Mouse (Mus musculus) layer of hippocampus, adult 18-20 months (tissue): ENCODE measurements around the gene Vwa3a. TPM values are rescaled to one million over a fixed set of nuclear protein-coding genes. Genes with fewer than 3 reads are reported as not detected.

Experiments used
- DNase-seq, 2 experiments: peaks; one replicate each; pipeline ENCODE4 v3.0.0; 2022; ENCODE audit warnings: low spot score in 2 of 2
- total RNA-seq, 2 experiments: library from RNA; stranded (reverse); gene quantifications; 2 replicates each; pipeline ENCODE4 v1.2.3; 2021

Vwa3a gene
- total RNA-seq, 2 experiments from 2014 or later: 15.9 to 16.5 TPM

DNA sequence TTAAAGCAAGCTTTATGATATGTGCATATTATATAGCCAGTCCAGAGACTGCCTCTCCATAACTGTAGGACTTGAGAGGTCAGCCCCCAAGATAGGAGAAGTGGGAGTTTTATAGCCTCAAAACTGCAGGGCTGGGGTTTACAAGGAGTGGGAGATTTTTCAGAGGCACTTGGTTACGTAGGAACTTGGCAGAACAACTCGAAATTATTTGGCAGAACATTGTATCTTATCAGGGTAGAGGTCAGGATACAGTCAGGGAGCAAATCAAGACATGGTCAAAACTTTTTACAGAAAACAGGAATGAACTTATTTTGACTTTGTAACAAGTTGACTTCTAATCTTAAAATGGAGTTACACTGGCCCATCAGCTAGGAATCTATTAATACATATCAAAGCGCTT is 6.9 kb downstream of the Vwa3a start:
- no peak for DNase-seq

DNA sequence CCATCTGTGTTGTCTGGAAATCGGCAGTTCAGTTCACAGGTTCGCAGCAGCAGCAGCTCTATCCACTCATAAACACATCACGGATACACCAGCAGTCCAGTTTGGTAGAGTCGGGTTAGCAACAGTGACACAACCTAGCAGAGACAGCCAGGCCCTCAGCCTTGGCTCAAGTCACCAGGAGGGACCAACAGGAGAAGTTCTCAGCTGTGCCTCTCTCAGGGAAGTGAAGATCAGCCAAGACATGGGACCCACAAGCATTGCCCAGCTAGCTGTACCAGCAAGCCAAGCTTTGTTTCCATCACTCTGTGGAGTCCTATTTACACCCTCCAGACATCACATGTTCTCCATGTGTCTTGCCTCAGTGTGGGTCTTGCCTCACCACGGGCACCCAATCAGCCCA is 7.7 kb downstream of the Vwa3a start:
- DNase-seq: no peak

DNA sequence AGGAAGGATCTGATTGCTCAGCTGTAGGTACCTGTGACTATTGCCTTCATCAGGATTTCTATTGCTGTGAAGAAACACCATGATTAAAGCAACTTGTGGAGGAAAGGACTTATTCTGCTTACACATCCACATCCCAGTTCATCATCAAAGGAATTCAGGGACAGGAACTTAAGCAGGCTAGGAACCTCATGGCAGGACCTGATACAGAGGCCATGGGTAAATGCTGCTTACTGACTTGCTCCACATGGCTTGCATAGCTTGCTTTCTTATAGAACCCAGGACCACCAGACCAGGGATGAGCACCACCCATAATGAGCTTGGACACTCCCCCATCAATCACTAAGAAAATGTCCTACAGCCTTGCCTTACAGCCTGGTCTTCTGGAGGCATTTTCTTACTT is 9.4 kb downstream of the Vwa3a start:
- DNase-seq: no peak

DNA sequence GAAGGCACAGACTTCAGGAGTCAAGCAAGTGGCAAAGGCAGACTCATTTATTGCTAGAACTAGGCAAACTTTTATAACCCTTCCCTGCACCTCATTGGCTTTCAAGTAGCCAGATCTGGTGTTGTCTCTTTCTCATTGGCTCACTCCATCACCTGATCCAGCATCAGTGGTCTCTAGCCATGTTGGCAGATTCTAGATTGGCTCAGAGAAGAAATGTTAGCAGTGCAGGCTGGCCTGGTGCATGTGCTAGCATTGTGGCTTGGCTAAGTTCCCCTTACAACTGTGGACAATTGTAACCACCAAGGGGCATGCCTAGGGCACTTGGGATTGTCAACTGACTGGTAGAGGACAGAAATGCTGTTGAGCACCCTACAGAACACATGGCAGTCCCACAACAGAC is 12.2 kb downstream of the Vwa3a start:
- no peak for DNase-seq

DNA sequence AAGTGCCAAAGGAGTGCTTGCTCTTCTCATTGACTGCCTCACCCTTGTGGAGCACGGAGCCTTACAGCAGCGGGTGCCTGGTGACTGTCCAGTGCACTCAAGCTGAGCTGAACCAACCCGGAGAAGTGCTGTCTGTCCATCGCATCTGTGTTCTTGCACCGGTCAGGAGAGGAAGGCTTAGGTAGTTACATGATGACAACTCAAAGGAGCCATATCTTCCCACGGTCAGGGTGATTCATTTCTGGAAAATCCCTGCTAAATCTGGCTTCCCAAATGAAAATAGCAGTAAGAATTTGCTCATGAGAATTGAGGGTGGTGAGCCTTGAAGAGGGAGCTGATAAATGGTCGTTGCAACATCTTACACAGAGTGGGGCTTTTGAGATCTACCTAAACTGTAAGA is 12.8 kb downstream of the Vwa3a start:
- no peak for DNase-seq

DNA sequence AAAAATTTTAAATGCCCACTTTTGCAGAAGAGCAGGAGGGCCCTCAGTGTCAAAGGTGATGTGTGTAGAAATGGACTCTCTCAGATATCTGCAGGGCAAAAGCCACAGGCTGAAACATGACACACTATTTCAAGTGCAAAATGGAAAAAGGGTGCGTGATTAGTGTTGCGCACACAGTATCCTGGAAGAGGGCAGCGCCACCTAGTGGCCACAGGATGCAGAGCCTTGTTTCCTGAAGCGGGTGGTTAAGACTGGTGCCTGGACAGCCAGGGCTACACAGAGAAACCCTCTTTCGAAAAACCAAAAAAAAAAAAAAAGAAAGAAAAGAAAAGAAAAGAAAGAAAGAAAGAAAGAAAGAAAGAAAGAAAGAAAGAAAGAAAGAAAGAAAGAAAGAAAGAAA is 15.6 kb downstream of the Vwa3a start:
- peak; percentile 42 to 85 for DNase-seq

DNA sequence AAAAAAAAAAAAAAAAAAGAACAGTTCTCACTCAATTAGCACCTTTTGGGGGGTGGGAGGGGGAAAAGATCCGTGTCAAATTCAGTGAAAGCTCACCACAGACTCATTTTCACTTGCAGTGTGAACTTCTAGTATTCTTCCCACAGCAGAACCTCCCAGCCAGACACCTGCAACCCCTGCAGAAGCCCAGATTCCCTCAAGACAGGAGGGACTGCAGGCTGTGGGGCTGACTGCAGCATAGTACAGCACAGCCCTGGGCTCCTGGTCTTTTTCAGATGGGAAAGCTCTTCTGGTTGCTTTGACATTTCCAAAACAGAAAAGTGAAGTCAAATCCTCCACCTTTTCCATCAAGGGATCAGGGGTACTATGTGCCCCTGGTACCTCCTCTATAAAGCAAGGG is 28.3 kb downstream of the Vwa3a start:
- DNase-seq: no peak

DNA sequence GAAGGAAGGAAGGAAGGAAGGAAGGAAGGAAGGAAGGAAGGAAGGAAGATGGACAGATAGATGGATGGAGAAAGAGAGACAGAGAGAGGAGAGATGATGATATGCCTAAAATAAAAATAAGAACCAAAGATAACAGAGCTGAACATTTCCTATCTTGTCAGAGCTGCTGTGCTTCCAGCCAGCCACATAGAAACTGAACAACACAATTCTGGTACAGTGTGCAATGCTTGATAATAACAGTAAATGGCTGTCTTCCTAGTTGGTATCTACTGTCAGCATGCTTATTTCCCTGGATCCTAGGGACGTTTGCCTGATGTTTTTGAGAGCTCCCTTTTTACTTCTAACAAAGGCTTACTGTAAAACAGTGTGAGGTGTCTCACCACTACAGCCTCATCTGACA is 32.3 kb downstream of the Vwa3a start:
- DNase-seq: no peak

DNA sequence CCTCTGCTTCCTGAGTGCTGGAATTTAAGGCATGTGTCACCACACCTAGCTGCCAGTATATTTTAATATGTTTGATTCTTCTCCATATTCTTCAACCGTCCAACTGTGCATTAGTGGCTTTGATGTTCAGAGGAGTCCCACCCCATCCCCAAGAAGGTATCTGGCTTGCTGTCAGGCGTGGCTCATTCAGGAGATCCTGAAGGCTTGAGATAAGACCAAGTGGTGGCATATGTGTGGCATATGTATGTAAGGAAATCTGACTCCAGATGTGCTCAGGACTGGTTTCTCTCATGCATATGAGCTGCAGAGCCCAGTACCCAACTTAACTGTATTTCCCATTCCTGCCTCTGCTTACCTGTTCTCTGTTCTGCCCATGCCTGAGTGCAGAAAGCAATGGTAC is 38.9 kb downstream of the Vwa3a start:
- no peak for DNase-seq

DNA sequence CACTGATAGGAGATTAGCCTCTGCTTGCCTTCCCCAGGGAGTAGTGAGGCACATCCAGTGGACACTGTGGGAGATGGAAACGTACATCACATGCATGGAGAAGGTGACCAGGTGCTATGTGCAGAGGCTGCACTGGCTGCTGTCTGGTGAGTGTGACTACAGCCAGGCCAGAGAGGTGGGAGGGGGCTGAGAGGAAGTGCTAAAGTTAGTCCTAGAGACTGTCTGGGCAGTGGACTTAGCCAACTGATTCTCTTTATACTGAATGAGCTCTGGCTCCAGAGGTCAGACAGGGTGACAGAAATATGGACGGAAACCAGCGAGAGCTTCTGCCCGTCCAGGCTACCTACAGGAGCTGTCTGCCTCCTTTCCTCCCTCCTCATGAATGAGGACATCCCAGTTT is 56.4 kb downstream of the Vwa3a start:
- DNase-seq: no peak

DNA sequence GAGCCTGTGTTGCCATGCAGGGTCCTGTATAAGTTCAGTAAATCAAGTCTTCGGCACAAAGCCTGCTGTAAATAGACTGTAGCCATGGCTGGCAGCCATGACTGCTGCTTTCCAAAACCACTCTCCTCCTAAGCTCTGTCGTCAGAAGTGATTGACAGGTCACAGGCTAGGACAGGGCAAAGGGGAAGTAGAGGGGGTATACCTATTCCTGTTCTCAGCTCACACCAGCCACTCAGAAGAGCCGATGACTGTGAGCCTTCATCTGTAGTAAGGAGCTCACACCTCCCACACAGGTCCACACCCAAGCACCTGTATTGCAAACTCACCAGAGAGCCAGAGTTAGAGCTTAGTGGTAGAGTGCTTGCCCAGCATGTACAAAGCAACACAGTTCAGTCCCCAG is 57.3 kb downstream of the Vwa3a start:
- DNase-seq: no peak

DNA sequence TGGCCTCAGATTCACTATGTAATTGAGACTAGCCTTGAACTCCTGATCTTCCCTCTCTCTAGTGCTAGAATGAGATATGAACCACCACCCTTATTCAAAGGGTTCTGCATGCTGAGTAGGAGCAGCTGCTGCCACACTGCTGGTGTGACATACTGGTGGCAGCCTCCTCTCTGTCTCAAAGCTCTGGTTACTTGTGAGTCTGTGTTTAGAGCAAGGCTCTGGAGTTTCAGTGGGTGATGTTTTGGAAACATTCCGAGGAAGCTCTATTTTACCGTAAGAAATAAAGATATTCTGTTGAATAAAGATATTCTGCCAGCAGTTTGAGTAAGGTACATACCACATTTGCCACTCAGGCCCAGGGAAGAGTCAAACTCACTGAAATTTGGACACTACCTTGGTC is 64.2 kb downstream of the Vwa3a start:
- peak in 1 of 2 experiments; percentile 28 for DNase-seq

DNA sequence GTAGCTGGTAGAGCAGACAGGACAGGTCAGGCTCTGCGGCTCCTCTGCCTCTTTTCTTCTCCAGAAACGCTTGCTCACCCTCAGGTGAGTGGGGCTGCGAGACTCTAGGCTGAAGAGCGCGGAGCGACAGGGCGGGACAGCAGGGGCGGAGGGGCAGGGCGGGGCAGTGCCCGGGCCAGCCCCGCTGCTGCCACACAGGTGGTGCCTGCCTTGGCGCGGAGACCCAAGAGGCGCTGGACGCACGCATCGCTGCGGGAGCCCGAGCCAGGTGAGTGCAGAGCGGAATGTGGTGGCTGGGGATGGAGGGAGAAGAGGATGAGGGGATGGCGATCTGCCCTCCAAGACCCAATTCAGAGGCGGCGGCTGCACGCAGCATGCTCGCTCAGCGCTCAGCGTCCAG is 70.6 kb downstream of the Vwa3a start:
- DNase-seq: no peak

DNA sequence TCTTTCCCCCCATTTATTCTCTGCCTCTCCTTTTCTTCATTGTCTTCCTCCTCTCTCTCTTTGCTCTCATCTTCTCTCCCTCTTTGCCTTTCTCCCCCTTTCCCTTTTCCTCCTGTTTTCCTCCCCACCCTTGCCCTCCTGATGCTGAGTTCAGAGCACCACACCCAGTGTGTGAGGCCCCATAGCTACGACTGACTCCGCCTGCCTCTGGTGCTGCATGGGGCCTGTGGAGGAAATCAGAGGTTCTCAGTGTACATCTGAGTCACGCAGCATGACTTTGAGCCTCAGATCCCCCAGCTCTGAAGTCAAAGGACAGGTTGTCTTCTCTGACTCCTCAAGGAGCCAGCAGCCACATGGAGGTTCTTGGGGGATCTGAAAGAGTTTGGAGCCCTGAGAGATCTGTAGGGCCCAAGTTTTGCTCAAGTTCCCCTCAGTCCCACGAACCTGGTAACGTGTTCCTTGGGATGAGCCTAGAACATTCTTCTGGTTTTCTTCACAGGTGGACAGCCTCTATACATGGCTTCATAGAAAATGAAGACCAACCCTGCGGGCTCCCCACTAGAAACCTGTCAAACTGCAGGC is 72.8 kb downstream of the Vwa3a start, which contains the start of gene Gm5737:
Gm5737 (plus strand) TSS at position 532 of the 582 bp plus-strand sequence.
- no peak for DNase-seq

DNA sequence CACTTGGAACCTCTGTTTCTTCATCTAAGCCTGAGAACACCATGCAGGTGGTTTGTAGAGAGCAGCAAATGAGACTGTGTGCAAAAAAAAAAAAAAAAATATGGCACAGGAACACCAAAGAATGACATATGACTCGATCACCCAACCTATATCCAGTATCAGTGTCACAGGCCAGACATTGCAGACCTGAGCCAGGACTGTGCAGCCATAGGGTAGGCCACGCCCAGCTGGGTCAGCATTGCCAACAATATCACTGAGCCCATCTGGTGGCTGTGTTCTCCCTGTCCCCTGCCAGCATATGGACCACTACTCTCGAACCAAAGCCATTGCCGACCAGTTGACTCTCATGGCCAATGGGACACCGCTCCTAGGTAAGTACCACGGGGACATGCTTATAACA is 78.4 kb downstream of the Vwa3a start:
- no peak for DNase-seq

DNA sequence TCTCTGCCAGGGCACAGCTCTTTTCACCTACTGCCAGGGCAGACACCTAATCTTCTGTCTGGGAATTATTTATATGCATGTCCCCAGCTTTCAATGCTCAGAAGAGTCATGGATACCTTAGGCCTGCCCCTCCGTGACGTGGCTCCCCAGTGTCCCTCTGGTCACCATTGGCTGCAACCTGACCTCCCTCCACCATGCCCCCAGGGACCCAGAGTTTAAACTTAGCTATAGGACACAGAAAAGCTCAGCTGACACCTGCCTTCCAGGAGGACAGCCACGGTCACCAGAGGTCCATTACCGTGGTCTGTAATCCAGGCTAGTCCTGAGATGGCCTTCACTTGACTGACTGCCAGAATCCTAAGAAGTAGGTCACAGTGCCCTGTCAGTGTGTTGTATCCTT is 80.3 kb downstream of the Vwa3a start:
- no peak for DNase-seq

DNA sequence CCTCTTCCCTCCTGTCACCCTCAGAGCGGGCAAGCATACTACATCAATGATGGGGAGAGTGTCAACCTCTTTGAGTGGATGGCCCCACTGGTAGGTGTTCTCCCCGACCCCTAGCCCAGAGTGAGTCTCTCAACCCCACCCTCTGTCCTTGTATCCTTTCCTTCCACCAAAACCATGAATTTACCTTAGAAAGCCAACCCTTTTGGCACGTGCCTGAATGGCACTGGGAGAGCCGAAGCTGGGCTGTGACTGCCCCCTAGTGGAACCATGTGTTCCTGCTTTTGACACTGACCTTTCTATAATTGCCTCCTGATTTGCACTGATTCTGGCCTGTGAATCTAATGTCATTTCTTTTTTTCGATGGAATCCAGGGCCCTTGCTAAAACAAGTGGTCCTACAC is 84.1 kb downstream of the Vwa3a start:
- DNase-seq: peak in 1 of 2 experiments; percentile 74

DNA sequence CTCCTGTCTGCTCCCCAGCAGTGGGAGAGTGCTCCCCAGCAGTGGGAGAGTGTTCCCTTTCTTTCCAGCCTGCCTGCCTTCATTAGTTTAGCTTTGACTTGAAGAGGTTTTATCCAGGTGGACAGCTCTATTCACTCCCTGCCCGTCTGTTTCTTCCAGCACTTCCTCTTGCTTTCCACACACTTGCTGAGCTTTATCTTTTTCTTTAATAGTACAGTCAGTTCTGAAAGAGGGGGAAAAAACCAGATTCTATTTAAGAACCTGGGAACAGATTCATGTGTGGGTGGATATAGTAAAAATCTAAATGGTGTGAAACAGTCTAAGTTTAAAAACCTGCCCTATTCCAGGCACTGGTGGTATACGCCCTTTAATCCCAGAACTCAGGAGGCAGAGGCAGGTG is 86.0 kb downstream of the Vwa3a start:
- peak in 1 of 2 experiments; percentile 41 for DNase-seq

DNA sequence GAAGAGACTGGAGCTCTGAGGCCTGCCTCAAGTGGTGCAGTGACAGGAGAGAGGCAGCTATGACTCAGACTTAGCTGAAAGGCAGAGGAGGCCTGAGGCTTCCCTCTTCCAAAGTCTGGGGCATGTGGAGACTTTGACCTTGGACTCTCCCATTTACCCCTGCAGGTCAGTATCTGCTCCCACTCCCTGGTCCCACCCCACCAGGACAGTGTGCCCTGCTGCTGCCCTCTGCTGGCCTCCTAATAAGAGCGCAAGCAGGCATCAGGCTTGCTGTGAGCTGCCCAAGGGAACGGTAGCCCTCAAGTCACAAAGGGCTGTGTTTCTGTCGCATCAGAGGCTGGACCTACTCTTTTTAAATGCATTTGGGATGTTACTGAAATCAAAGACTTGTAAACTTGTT is 87.3 kb downstream of the Vwa3a start:
- no peak for DNase-seq

DNA sequence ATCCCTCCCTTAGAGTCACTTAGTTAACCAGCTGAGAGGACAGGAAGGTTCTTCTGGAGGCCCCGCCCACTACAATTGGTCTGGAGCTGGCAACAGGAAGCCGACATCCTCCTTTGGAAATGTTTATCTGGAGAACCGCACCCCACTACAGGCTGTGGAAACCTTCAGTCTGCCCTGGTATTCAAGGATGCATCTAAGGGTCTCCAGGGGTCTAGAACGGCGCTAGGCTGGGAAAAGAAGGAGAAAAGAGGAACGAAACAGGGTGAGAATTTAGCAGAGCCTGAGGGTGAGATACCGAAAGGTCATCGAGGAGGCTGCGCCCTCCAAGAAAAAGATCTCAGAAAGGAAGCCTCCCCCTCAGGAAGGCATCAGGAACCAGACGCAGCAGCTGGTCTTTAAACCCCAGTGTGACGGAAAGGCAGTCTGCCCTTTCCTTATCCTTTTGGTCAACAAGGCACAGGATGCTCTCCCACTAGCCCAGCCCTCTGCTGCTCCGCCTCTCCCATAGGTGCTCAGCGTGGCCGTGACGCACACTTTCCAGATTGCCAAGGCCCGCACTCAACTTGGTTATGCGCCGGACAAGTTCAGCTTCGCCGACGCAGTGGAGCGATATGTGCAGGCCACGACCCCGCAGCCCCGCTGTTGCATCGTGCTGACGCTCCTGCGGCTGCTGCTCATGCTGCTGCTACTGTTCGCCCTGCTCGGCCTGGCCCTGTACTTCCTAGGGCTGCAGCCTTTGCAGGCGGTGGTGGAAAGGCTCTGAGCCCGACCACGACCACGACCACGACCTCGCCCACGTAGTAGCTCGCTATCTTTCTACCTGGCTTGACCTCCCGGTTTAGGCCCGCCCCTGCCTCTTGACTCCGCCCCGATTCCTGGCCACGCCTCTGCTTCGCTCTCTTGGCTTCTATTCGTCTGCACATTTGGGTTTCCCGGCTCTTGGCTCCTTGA is 91.6 kb downstream of the Vwa3a start:
- DNase-seq: peak; percentile 22 to 68

DNA sequence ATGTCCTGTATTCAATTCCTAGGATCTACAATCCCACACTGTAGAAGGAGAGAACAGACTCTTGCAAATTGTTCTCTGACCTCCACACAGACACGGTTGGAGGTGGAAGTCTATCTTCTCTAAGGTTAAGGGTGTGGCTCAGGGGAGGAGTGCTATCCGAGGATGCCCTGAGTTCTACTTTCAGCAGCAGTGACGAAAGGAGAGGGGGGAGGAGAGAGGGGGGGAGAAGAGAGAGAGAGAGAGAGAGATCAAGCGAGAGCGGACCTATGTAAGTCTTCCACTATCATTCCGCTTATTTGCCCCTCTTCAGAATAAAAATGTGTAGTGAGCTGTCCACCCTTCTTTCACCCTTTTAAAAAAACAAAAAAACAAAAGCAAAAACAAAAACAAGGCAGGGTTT is 95.3 kb downstream of the Vwa3a start:
- DNase-seq: no peak

DNA sequence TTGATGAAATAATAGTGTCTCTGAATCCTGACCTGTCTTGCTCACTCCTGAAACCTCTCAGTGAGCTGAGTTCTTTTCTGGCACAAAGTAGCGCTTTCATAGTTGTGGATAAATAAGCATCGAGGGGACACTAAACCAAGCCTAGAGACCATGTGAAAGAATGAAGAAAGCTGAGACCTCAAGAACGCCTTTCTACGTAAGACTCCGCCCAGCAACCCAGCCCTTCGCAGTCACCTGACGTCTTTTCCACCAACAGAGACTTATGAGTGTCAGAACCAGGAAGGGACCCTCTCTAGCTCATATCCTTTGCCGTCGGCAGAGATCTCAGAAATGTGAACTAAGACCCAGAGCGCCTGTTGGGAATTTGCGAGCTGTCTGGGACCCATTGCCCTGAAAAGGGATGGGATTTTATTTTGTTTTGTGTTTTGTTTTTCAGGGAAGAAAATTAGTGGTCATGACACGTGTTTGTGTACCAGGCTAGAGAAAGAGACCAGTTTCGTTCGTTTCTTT is 95.8 kb downstream of the Vwa3a start:
- DNase-seq: peak; percentile 50 to 81
